Mouse (Mus musculus) G1E (cell line): ENCODE data around the gene Slc36a3. TPM values are rescaled to one million over a fixed set of nuclear protein-coding genes. Genes with fewer than 3 reads are reported as not detected.

Experiments used
- ATAC-seq: 2 replicates; pipeline ENCODE4 v1.8.0; 2016; ENCODE audit warnings: mild to moderate bottlenecking; ENCODE audit not compliant: insufficient number of reproducible peaks, poor library complexity, low FRiP score, severe bottlenecking; ENCODE audit errors: extremely low read depth
- DNase-seq: peaks from one replicate; pipeline ENCODE4 v3.0.0; 2012; ENCODE audit warnings: low spot score
- H3K27me3 ChIP-seq: 2 replicates; pipeline ENCODE4 v1.6.1; 2012; ENCODE audit warnings: mild to moderate bottlenecking, low read length, inconsistent platforms; ENCODE audit not compliant: insufficient read depth
- H3K36me3 ChIP-seq: replicated peaks from 2 replicates; pipeline ENCODE3; 2012; ENCODE audit warnings: mild to moderate bottlenecking, inconsistent platforms
- H3K4me1 ChIP-seq: 2 replicates; pipeline ENCODE4 v1.6.1; 2012; ENCODE audit warnings: low read depth, low read length, inconsistent platforms, mixed read lengths; ENCODE audit not compliant: insufficient read depth
- H3K4me3 ChIP-seq: 2 replicates; pipeline ENCODE4 v1.5.1; 2012; ENCODE audit warnings: low read depth, mild to moderate bottlenecking, inconsistent platforms, low read length, moderate library complexity, mixed read lengths
- H3K9me3 ChIP-seq: replicated peaks from 2 replicates; pipeline ENCODE4 v1.6.1; 2012; ENCODE audit warnings: inconsistent platforms
- CTCF ChIP-seq: IDR thresholded peaks from 2 replicates; pipeline ENCODE4 v1.5.1; 2012; ENCODE audit warnings: low read depth, low read length, inconsistent platforms, mixed read lengths
- GATA1 ChIP-seq: IDR thresholded peaks from 2 replicates; pipeline ENCODE4 v1.6.1; 2012; ENCODE audit warnings: borderline replicate concordance, low read length, inconsistent platforms, mixed read lengths
- GATA2 ChIP-seq: IDR thresholded peaks from 2 replicates; pipeline ENCODE4 v1.6.1; 2012; ENCODE audit warnings: low read depth, low read length, inconsistent platforms, borderline replicate concordance
- POLR2AphosphoS5 ChIP-seq: IDR thresholded peaks from 2 replicates; pipeline ENCODE4 v1.6.1; 2012; ENCODE audit warnings: low read depth, low read length, inconsistent platforms; ENCODE audit not compliant: insufficient replicate concordance
- TAL1 ChIP-seq: conservative IDR thresholded peaks from 2 replicates; pipeline ENCODE4 v1.6.1; 2012; ENCODE audit warnings: low read depth, low read length, inconsistent platforms, mixed read lengths
- polyA plus RNA-seq: library from polyadenylated mRNA; stranded (reverse); fragments of >175 nt; gene quantifications from 2 replicates; pipeline ENCODE4 v1.2.3, GENCODE M21; 2012
- total RNA-seq, 2 experiments: library from RNA; stranded (forward) in 1 of 2; stranded (reverse) in 1 of 2; fragments of 200-1000 nt in 1 of 2; fragments of >200 nt in 1 of 2; fragmentation: Nextera tagmentation in 1 of 2; gene quantifications; 2 replicates each; pipeline ENCODE4 v1.2.3; 2014 to 2017

Gene Slc36a3
- total and polyA plus RNA-seq, 3 experiments: 0.16 TPM; not detected in 2

DNA sequence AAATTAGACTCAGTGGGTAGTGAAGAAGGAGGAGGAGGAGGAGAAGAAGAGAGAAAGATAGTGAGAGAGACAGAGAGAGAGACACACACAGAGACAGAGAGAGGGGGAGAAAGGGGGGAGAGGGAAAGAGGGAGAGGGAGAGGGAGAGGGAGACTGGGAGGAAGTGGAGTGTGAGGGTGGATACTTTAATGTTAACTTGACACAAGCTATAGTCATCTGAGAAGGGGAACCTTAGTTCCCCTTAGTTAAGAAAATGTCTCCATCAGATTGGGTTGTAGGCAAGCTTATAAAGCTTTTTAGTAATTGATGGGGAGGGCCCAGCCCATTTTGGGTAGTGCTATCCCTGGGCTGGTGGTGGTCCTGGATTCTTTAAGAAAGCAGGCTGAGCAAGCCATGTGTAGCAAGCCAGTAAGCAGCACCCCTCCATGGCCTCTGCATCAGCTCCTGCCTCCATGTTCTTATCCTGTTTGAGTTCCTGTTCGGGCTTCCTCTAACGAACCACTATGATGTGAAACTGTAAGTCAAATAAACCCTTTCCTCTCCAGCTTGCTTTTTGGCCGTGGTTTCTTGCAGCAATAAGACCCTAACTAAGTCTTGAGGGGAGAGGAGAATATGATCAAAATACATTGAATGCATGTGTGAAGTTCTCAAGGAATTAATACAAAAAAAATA, 3.0 kb upstream of the Slc36a3 start:
- DNase-seq: no peak
- TF ChIP-seq POLR2AphosphoS5 (no peak), TAL1 (no peak), GATA1 (no peak), CTCF (no peak), GATA2 (no peak)
- H3K9me3 ChIP-seq: no peaks in the 10 kb centered on the region
- no peaks in the 10 kb centered on the region for H3K4me1 ChIP-seq
- no peaks in the 10 kb centered on the region for H3K36me3 ChIP-seq
- ATAC-seq: no peak
- peaks cover 3% of the 10 kb centered on the region; the same call in 1 of the 2 replicates for H3K27me3 ChIP-seq
- no peak overlapping the region for H3K4me3 ChIP-seq

DNA sequence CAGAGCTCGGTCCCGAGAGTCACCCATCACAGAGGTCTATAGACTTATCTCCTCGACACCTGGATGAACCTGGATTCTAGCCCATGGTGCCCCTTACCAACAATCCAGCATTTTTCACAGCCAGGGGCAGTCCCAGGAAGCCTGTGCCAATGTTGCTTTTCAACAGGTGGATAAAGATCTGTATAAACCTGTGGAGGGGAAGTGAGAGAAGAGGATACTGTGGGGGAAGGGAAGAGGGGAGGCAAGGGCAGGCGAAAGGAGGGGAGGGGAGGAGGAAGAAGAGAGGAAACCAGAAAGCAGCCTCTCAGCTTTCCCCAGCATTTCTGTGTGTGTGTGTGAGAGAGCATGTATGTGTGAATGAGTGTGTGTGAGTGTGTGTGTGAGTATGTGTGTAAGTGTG, 3.0 kb downstream of the Slc36a3 start:
- TF ChIP-seq TAL1 (no peak), POLR2AphosphoS5 (no peak), CTCF (no peak), GATA1 (no peak), GATA2 (no peak)
- no peak for ATAC-seq
- DNase-seq: no peak

DNA sequence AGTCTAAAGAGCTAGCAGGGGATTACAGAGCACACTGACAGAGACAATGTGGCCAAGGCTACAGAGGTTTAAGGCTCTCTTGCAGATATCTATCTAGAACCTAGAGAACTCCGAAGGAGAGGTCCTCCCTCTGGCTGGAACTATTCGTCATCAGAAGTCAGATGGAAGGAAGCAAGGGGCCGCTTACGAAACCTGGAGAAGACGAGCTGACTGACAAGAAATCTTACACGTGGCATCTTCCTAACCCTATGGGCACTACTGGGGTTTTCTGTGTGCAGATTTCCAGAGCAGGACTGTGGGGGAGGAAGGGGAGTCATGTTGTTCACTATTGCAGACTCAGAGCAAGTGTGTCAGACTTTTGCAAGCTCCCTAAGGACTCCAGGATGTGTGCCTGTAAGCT, 4.1 kb downstream of the Slc36a3 start:
- TF ChIP-seq POLR2AphosphoS5: no peak
- TF ChIP-seq TAL1: no peak
- TF ChIP-seq GATA1: no peak
- no peak for TF ChIP-seq CTCF
- TF ChIP-seq GATA2: no peak
- no peak for DNase-seq
- ATAC-seq: no peak
- peaks cover 3% of the 10 kb centered on the region for H3K27me3 ChIP-seq
- H3K9me3 ChIP-seq: no peaks in the 10 kb centered on the region
- H3K36me3 ChIP-seq: no peaks in the 10 kb centered on the region
- no peak overlapping the region for H3K4me3 ChIP-seq
- no peaks in the 10 kb centered on the region; the same call in 1 of the 2 replicates for H3K4me1 ChIP-seq

More for the DNA sequence above, 3.0 kb downstream of the Slc36a3 start:
- H3K27me3 ChIP-seq: peaks cover 3% of the 10 kb centered on the region; the same call in 1 of the 2 replicates
- H3K4me1 ChIP-seq: no peaks in the 10 kb centered on the region; the same call in 1 of the 2 replicates
- no peaks in the 10 kb centered on the region for H3K9me3 ChIP-seq
- H3K36me3 ChIP-seq: no peaks in the 10 kb centered on the region
- no peak overlapping the region for H3K4me3 ChIP-seq

DNA sequence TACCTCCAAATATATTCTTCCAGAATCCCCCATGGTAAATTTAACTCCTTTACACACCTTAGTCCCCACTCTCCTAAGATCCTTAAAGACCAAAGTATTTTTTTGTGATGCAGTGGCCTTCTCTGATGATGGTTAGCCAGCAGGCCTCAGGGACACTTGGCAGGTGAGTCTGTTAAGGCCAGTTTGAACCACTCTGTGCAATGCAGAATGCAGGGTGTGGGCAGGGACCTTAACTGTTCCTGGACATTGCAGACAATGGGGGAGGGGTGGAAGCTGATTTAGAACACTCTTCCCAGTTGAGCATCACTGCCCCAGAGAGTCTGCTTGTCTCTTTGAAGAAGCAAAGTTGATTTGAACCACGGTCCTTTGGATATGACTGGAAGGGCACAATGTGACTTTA, 4.7 kb downstream of the Slc36a3 start:
- H3K27me3 ChIP-seq: peaks cover 3% of the 10 kb centered on the region
- H3K4me3 ChIP-seq: no peak overlapping the region
- DNase-seq (no peak), ATAC-seq (no peak)
- TF ChIP-seq GATA2: no peak
- TF ChIP-seq CTCF: no peak
- no peak for TF ChIP-seq TAL1
- no peaks in the 10 kb centered on the region for H3K9me3 ChIP-seq
- H3K36me3 ChIP-seq: no peaks in the 10 kb centered on the region
- no peaks in the 10 kb centered on the region; the same call in 1 of the 2 replicates for H3K4me1 ChIP-seq

DNA sequence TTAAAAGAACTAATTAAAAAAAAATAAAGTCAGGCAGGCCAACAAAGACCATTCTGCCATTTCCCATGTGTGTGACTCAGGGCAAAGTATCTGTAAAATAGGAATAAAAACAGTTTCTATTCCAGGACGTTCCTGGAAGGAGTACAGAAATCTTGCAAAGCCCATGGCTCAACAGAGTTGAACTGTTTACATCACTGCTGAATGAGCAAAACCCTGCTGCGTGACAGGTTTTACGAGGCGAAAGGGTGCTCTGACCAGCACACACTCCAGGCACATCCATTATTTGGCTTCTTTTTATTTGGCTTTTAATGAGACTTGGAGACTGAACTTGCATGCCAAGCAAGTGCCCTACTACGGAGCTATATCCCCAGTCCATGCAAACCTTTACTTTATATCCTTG, 7.5 kb downstream of the Slc36a3 start:
- ATAC-seq (no peak), DNase-seq (no peak)
- TF ChIP-seq GATA1 (no peak), TAL1 (no peak), POLR2AphosphoS5 (no peak), GATA2 (no peak), CTCF (no peak)
- H3K27me3 ChIP-seq: no peaks in the 10 kb centered on the region; the same call in 1 of the 2 replicates
- no peaks in the 10 kb centered on the region for H3K36me3 ChIP-seq
- H3K4me3 ChIP-seq: no peak overlapping the region
- H3K4me1 ChIP-seq: no peaks in the 10 kb centered on the region; the same call in 1 of the 2 replicates
- no peaks in the 10 kb centered on the region for H3K9me3 ChIP-seq

DNA sequence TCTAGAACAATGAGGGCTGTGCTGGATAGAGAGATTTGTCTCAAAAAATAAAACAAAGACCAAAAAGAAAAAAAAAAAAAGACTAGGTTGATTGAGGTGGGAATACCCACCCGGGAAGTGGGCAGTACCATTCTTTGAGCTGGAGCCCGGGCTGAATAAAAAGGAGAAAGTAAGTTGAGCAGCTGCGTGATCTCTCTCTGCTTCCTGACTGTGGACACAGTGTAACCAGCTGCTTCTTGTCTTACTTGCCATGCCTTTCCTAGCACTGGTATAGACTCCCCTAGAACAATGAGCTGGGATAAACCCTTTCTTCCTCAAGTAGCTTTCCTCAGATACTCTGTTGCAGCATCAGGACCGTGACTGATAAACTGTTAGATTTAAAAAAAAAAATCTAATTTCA, 10.0 kb downstream of the Slc36a3 start:
- ATAC-seq: no peak
- Histone ChIP-seq H3K4me3 (no peak overlapping the region), H3K27me3 (peaks cover 2% of the 10 kb centered on the region; the same call in 1 of the 2 replicates), H3K4me1 (no peaks in the 10 kb centered on the region; the same call in 1 of the 2 replicates), H3K9me3 (no peaks in the 10 kb centered on the region), H3K36me3 (no peaks in the 10 kb centered on the region)
- no peak for TF ChIP-seq GATA2
- TF ChIP-seq POLR2AphosphoS5: no peak
- no peak for TF ChIP-seq TAL1
- TF ChIP-seq GATA1: no peak
- no peak for TF ChIP-seq CTCF
- no peak for DNase-seq

DNA sequence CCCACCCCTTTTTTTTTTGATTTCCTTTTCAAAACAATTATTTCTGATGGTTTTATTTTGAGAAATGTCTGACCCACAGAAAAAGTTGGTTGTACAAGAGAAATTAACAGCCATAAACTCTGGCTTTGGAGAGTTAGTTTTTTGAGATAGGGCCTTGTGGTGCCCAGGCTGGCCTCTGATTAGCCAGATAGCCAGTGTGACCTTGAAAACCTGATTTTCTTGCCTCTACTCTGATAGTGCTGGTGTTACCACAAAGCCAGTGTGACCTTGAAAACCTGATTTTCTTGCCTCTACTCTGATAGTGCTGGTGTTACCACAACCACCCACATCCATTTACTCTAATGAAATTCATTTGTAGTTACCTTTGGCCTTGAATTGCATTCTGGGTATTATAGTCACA, 13.9 kb downstream of the Slc36a3 start:
- DNase-seq: no peak
- Histone ChIP-seq H3K27me3 (peaks cover 4% of the 10 kb centered on the region), H3K4me1 (no peaks in the 10 kb centered on the region), H3K4me3 (no peak overlapping the region), H3K36me3 (no peaks in the 10 kb centered on the region), H3K9me3 (no peaks in the 10 kb centered on the region)
- ATAC-seq: no peak
- TF ChIP-seq TAL1: no peak
- TF ChIP-seq GATA2: no peak
- no peak for TF ChIP-seq POLR2AphosphoS5
- no peak for TF ChIP-seq GATA1
- no peak for TF ChIP-seq CTCF
